Comparison of ENCODE assay signal across 15 mouse cellular contexts in the genomic region with DNA sequence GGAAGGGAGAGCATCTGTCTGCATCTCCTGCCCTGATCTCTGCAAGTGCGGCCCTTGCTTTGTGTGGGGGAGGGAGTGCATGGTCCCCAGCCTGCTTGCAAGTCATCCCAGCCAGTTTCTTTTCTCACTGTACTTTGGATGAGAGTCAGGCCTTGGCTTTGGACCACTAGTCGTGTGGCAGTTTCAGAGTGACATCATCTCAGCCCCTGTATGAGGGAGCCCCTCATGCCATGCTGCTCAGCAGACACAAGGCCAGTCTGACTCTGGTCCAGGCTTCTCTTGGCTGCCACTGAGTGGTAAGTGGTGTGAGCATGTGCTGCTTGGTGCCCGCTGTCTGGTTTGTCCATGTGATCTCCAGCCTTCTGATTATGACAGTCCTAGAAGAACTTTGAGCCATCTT.
DNase-seq lines count a peak whose midpoint lies in the region; ATAC-seq and TF ChIP-seq lines count a peak whose summit lies in the region.
"Had no signal": no experiment of that assay in that cellular context is flagged by ENCODE, and none has a peak within 500 bp of the region (broad histone marks: within the 10 kb centered on the region; RNA-seq: fewer than 3 reads in every experiment).

No protein-coding gene starts in this region.

- no peak for ATAC-seq in midbrain, embryonic 11.5 days (ENCODE audit: low FRiP score)
- ATAC-seq in forebrain, postnatal 0 days, result peak; percentile 96
- no peak for ATAC-seq in erythroblast, adult 5-6 weeks (replicated peaks; ENCODE audit: low FRiP score, poor library complexity, severe bottlenecking)
- ATAC-seq: liver, postnatal 0 days had no signal

- TF ChIP-seq CTCF in gastrocnemius, adult 2 months (IDR thresholded peaks at IDR 0.05), result no peak
- TF ChIP-seq CTCF in forebrain, postnatal 0 days (IDR thresholded peaks at IDR 0.05; ENCODE audit: low read depth), result no peak

- intact Hi-C loops in gastrocnemius, postnatal 14 days (cut with DNase I; ENCODE audit: low total_unique reads), result no loop called here
- intact Hi-C loops in gastrocnemius, adult 2 months (cut with DNase I), result no loop called here

- H3K27ac ChIP-seq in gastrocnemius, adult 2 months, result no peak overlapping the region
- no peak overlapping the region for H3K27ac ChIP-seq in midbrain, embryonic 11.5 days (ENCODE audit: low read depth, low read length)
- no peak overlapping the region for H3K27ac ChIP-seq in midbrain, embryonic 10.5 days (replicated peaks)
- no peak overlapping the region for H3K27ac ChIP-seq in forebrain, postnatal 0 days (ENCODE audit: low read depth, low read length)
- H3K27ac ChIP-seq: embryonic facial prominence, embryonic 10.5 days; heart, embryonic 15.5 days; limb, embryonic 12.5 days; neural tube, embryonic 13.5 days had no signal

- H3K4me2 ChIP-seq in midbrain, embryonic 11.5 days, result no peak overlapping the region
- H3K4me2 ChIP-seq in forebrain, postnatal 0 days (ENCODE audit: low read depth), result no peak overlapping the region
- H3K4me2 ChIP-seq: heart, embryonic 15.5 days; limb, embryonic 12.5 days; neural tube, embryonic 13.5 days had no signal

- H3K4me3 ChIP-seq in gastrocnemius, adult 2 months, result no peak overlapping the region
- H3K4me3 ChIP-seq in midbrain, embryonic 11.5 days (ENCODE audit: low read depth, low read length), result no peak overlapping the region
- no peak overlapping the region for H3K4me3 ChIP-seq in midbrain, embryonic 10.5 days
- no peak overlapping the region for H3K4me3 ChIP-seq in forebrain, postnatal 0 days (ENCODE audit: low read depth, low read length)
- H3K4me3 ChIP-seq: embryonic facial prominence, embryonic 10.5 days; heart, embryonic 15.5 days; limb, embryonic 12.5 days; neural tube, embryonic 13.5 days had no signal

- no peaks in the 10 kb centered on the region for H3K36me3 ChIP-seq in midbrain, embryonic 11.5 days (ENCODE audit: control insufficient read depth, insufficient read depth, low read length)
- peaks cover 41% of the 10 kb centered on the region for H3K36me3 ChIP-seq in midbrain, embryonic 10.5 days
- no peaks in the 10 kb centered on the region; the same call in 1 of the 2 replicates for H3K36me3 ChIP-seq in forebrain, postnatal 0 days (ENCODE audit: insufficient read depth)
- H3K36me3 ChIP-seq: heart, embryonic 15.5 days had no signal

- no peaks in the 10 kb centered on the region for H3K27me3 ChIP-seq in midbrain, embryonic 11.5 days (ENCODE audit: control insufficient read depth, insufficient read depth, low read length)
- H3K27me3 ChIP-seq in midbrain, embryonic 10.5 days (ENCODE audit: low read depth, poor library complexity, severe bottlenecking), result no peaks in the 10 kb centered on the region
- no peaks in the 10 kb centered on the region for H3K27me3 ChIP-seq in forebrain, postnatal 0 days (ENCODE audit: insufficient read depth, low read length)
- H3K27me3 ChIP-seq: heart, embryonic 15.5 days; limb, embryonic 12.5 days; neural tube, embryonic 13.5 days had no signal

- DNase-seq in gastrocnemius, postnatal 14 days, result peak; percentile 13
- DNase-seq in gastrocnemius, adult 2 months, result no peak
- peak; percentile 2 for DNase-seq in midbrain, embryonic 11.5 days (ENCODE audit: low spot score, missing footprints)
- no peak for DNase-seq in midbrain, embryonic 10.5 days (ENCODE audit: low spot score)
- DNase-seq in cerebellum, adult 18-20 months, result peak; percentile 40 to 46
- peak; percentile 77 for DNase-seq in forebrain, postnatal 0 days
- DNase-seq: kidney, postnatal 10 days; liver, postnatal 0 days; retina, postnatal 1 day; thymus, postnatal 25 days had no signal

- H3K9me3 ChIP-seq in midbrain, embryonic 11.5 days (ENCODE audit: control insufficient read depth, low read length), result peaks cover 10% of the 10 kb centered on the region; the same call in 1 of the 2 replicates
- H3K9me3 ChIP-seq in midbrain, embryonic 10.5 days (replicated peaks), result peaks cover 15% of the 10 kb centered on the region
- H3K9me3 ChIP-seq in forebrain, postnatal 0 days (ENCODE audit: low read length), result 0 out of 2 replicates have a peak, but pooled peaks cover 10% of the 10 kb centered on the region

- no peak overlapping the region for H3K9ac ChIP-seq in midbrain, embryonic 11.5 days (ENCODE audit: low read length)
- H3K9ac ChIP-seq in forebrain, postnatal 0 days, result no peak overlapping the region
- H3K9ac ChIP-seq: heart, embryonic 15.5 days; limb, embryonic 12.5 days; liver, postnatal 0 days; neural tube, embryonic 13.5 days had no signal

- WGBS in midbrain, embryonic 11.5 days, result 89% methylated on average over 3 of the region's 3 CpGs
- 86% methylated on average over 3 of the region's 3 CpGs for WGBS in midbrain, embryonic 10.5 days
- WGBS in forebrain, postnatal 0 days, result 54% methylated on average over 3 of the region's 3 CpGs

- H3K4me1 ChIP-seq in midbrain, embryonic 11.5 days (ENCODE audit: control insufficient read depth, insufficient read depth, low read length), result no peaks in the 10 kb centered on the region; the same call in 1 of the 2 replicates
- peaks cover 10% of the 10 kb centered on the region for H3K4me1 ChIP-seq in midbrain, embryonic 10.5 days
- H3K4me1 ChIP-seq in forebrain, postnatal 0 days (ENCODE audit: insufficient read depth), result 0 out of 2 replicates have a peak, but pooled peaks cover 3% of the 10 kb centered on the region
- H3K4me1 ChIP-seq: embryonic facial prominence, embryonic 10.5 days; heart, embryonic 15.5 days; limb, embryonic 12.5 days had no signal

Comparison
In these comparisons a context has a peak if more than half of its experiments do, and no peak if none do; other contexts are left out.
1. DNase-seq: peak in gastrocnemius, postnatal 14 days (single experiment), midbrain, embryonic 11.5 days (single experiment), cerebellum, adult 18-20 months (2 of 2) and forebrain, postnatal 0 days (single experiment); none in gastrocnemius, adult 2 months (single experiment) and midbrain, embryonic 10.5 days (single experiment).